Comparison of ENCODE assay signal across 13 mouse cellular contexts in the genomic region with DNA sequence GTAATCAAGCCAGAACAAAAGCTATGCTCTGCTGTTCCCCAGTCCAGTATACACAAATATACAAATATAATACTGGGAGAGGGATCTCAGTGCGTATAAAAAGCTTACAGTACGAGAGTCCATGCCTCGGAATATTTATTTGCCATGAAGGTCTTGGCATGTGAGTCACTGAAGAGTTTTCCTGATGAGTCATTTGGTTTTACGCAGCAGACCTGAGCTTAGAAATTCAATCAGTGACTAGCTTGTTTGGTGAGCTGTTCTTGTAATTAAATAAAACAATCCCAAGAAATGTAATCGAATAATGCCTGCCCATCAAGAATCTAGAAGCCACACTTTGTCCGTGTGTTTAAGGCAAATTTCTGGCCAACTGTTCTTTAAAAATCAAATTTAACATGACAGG. TPM values are rescaled to one million over a fixed set of nuclear protein-coding genes. Genes with fewer than 3 reads are reported as not detected.
"Had no signal": no experiment of that assay in that cellular context is flagged by ENCODE, and none has a peak within 500 bp of the region (broad histone marks: within the 10 kb centered on the region; RNA-seq: fewer than 3 reads in every experiment).

No protein-coding gene starts in this region.

- H3K27ac ChIP-seq: limb, embryonic 13.5 days; liver, embryonic 14.5 days; midbrain, embryonic 13.5 days; neural tube, embryonic 15.5 days; stomach, postnatal 0 days had no signal

- ATAC-seq: midbrain, embryonic 13.5 days had no signal

- H3K36me3 ChIP-seq: limb, embryonic 13.5 days; midbrain, embryonic 13.5 days; neural tube, embryonic 15.5 days had no signal

- H3K9me3 ChIP-seq: limb, embryonic 13.5 days; midbrain, embryonic 13.5 days; neural tube, embryonic 15.5 days had no signal

- H3K4me3 ChIP-seq: limb, embryonic 13.5 days; midbrain, embryonic 13.5 days; neural tube, embryonic 15.5 days had no signal

- H3K4me1 ChIP-seq: limb, embryonic 13.5 days; midbrain, embryonic 13.5 days; neural tube, embryonic 15.5 days had no signal

- H3K4me2 ChIP-seq: limb, embryonic 13.5 days; midbrain, embryonic 13.5 days; neural tube, embryonic 15.5 days had no signal

- H3K9ac ChIP-seq: limb, embryonic 13.5 days; liver, embryonic 14.5 days; midbrain, embryonic 13.5 days; neural tube, embryonic 15.5 days had no signal

- DNase-seq: kidney, postnatal 25 days; layer of hippocampus, adult 9-11 months; left cerebral cortex, postnatal 4 days; lung, adult 18-20 months; lung, postnatal 36 days; thymus, postnatal 36 days had no signal

- H3K27me3 ChIP-seq: limb, embryonic 13.5 days; midbrain, embryonic 13.5 days; neural tube, embryonic 15.5 days had no signal

RNA-seq across cellular contexts. Expression of a gene that starts 37.4 kb away (rescaled TPM):
- total RNA-seq: liver, adult 2 months; megakaryocyte progenitor cell, adult 5-6 weeks had no signal
- polyA plus RNA-seq: liver, adult 2 months had no signal
